Mouse (Mus musculus) mesoderm, embryonic 11.5 days (tissue): Measurements from ENCODE around the gene Srgap1.

Experiments
- DNase-seq: peaks from one replicate; pipeline ENCODE4 v3.0.0-alpha.2; 2012; ENCODE audit warnings: low read depth, low spot score

Gene Srgap1

DNA sequence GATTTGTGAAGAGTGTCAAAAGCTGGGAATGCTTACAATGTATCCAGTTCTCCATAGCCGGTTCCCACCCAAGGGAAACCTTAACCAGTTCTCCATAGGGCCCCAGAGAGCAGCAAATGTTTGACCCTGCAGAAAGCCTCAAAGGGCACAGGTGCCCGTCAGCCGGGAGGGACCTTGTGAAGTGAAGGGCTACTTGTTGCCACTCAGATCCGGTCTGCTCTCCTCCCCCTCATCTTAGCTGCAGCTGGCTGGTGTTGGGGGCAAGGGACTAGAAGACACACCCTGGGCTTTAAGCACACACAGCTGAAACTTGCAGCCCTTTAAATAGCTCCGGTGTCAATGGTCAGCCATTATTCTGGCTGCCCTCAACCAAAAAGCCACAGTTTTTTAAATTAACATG is 30.1 kb downstream of the Srgap1 start:
- DNase-seq: no peak

DNA sequence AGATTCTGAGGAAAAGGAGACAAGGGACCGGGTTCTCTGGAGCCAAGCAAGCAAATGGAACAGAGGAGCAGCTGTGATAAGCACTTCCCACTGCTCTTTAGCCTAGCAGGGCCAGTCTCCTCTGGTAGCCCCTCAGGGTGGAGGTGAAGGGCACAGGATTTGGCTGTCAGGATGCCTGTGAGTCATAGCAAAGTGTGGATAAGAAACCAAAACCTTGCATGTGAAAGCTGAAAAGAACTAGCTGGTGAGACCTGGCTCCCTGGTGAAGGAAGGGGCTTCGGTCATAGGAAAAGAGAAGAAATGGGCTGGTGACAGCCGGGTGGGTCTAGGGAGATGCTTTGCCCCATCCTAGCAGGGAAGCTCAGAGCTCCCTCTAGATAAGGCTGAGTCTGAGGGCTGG is 30.5 kb downstream of the Srgap1 start:
- no peak for DNase-seq

DNA sequence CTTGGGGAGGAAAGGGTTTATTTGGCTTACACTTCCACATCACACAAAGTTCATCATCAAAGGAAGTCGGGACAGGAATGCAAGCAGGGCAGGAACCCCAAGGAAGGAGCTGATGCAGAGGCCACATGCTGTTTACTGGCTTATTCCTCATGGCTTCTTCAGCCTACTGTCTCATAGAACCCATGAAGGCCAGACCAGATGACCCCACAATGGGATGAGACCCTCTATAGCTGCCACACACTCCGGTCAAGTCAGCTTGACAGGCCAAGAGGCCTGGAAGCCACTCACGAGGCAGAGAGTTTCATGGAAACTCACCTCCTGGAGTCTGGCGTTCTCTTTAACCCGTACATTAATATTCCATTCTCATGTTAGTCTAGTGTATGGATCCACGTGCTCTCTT is 34.8 kb downstream of the Srgap1 start:
- DNase-seq: no peak

DNA sequence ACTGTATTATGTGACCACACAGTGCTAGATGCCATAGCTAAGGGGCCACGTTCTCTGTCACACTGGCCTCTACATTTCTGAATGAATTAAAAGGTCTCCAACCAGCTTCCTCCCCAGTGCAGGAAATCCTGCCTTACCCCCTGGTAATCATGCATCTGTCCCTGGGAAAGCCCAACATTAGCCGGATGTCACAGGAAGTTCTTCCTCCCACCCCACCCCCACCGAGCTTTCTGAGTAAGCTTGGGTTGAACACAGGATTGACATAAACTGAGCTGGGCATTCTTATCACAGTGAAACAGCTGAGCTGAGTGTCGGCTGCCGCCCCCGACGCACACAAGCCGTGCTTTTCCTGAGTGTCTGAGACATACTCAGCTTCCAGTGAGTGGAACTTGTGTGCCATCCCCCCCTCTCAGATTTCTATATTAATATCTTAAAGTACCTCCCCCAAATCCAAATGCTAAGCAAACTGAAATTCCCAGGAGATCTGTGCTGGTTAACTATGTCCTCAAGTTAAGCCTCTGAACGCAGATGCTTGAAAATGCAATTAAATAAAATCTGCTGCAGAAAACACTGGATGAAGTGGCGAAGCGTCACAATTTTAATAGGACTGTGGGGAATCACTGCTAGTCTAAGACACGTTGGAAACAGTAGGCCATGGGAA is 38.3 kb downstream of the Srgap1 start:
- DNase-seq: peak; percentile 50

DNA sequence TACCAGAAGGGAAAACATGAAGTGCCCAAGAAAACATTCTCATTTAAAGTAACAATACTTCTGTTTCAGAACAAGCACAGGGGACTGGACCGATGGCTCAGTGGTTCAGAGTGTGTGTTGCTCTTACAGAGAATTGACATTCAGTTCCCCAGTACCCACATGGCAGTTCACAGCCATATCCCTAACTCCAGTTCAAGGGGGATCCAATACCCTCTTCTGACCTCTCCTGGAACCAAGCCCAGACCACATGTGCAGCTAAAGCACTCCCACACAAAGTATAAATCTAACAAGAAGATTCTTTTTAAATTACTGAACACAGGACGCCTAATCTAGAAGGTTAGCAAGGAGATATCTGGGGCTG is 38.8 kb downstream of the Srgap1 start:
- DNase-seq: no peak

DNA sequence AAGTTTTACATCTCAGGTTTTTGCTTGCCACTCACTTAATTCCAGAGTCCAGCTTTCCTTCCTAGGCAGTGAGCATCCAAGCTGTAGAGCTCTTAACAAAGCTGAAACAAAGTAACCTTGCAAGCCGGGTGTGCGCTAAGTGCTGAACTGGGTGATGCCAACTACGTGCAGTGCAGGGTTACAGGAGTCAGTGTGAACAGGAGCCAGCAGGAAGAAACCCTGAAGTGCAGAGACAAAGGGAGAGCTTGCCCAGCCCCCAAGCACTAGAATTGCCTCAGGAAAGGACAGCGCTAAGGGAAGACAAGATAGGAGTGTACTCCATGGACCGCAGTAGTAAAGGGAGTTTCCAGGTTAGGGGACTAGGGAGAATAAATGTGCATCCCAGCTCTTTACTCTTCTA is 40.5 kb downstream of the Srgap1 start:
- DNase-seq: no peak

DNA sequence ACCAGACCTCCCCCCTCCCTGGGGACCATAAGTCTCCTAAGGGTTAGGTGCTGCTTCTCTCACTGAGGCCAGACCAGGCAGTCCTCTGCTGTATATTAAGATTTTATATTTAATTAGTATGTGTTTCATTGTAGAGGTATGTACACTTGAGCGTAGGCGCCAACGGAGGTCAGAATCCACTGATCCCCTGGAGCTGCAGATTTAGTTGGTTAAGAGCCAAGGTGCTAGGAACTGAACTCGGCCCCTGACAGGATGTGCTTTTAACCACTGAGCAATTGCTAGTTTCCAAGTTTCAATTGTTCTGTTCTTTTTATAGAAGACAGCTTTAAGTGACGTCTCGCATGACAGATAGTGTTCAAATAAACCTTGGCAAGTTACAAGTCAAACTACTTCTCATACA is 41.0 kb downstream of the Srgap1 start:
- no peak for DNase-seq

DNA sequence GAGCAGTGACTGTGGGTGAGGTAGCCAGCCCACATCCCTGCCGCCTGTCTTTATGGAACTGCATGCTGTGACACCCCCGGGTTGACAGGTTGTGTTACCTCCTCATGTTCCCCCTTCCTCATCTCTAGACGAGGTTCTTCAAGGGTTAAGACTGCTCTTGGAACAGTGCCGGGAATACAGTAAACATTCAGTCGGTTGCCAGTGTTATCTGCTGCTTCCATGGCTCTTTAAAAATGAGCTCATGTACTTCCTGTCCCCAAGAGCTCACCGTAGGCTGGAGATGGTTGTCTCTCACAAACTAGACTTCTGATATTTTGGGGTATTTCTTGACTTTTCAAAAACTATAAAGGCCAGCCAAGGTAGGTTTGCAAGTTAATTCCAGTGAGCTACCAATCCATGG is 41.6 kb downstream of the Srgap1 start:
- no peak for DNase-seq

DNA sequence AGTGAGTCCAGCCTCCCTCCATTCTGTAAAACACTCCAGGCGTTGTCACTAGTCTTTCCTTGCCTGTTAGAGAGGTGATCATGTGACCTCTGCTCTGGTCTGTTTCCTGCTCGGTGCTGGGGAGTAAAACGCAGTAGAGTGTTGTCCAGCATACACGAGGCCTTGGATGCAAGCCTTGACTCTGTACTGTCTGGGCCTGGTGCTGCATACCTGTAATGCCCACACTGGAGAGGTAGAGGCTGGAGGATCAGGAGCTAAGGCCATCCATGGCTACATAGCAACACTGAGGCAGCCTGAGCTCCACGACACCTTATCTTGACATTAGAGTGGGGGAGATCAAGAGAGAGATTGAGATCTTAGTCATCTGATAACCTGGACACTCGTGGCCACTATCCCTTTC is 44.2 kb downstream of the Srgap1 start:
- DNase-seq: no peak

DNA sequence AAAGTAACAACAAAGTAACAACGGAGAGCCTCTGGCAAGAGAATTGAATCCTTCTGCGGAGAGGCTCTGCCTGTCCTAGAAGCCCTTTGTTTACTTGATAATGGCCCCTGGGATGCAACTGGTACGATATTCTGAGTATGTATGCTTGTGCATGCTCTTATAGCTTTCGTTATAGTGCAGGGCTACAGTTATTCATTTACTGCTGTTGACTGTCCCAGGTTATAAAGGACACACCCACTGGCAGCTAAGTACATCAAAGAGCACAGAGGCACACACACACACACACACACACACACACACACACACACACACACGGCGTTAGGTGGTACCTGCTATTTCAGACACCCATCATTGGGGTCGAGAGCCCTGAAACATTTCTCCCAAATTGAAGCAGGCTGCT is 48.3 kb downstream of the Srgap1 start:
- no peak for DNase-seq

DNA sequence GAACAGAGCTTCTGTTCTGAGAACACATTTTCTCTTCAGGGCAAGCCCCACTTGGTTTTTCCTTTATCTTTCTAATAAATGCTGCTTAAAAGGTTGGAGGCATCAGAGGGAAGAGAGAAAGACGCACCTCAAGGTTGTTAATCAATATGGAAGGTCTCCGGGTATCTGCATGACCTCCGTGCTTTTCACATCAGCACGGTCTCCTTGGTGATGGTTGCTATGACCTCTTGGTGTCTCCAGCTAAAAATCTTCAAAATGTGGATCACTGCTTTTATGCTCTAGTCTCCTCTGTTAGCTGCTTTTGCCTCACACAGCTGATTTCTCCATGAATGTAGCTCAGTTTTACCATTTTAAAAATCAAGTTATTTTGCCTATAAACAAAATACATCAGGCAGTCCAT is 50.6 kb downstream of the Srgap1 start:
- DNase-seq: peak; percentile 62

DNA sequence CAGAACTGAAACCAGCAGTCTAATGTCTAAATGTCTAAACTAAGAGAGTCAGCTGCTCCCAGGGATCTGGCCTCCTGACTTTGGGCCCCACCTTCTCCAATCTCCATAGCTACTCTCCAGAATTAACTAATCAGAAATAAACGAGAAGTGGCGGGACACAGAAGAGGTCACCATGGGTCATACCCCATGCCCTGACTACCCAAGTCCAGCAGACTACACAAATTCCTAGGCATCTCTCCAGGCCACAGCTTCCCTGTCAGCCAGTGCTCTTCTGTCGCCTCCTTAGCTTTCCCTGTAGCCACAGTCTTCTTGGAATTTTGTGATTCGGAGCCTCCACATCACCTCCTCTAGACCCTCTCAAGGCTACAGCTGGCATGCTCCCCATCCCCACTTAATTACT is 51.7 kb downstream of the Srgap1 start:
- peak; percentile 25 for DNase-seq

DNA sequence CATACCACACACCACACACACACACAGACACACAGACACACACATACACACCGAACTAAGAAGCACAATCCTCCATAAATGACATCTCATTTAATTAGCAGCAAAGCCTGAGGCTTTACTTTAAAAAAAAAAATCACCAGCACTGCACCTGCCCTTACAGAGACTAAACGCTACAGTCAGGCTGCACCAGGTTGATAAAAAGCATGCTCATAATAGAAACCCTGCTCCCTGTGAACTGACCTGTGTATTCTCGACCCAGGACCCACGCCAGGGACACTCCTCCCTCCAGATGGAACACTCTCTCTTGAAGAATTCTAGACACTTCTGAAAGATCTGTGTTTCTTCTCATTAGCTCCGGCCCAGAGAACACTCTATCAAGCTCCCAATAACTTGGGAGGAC is 52.5 kb downstream of the Srgap1 start:
- DNase-seq: no peak

DNA sequence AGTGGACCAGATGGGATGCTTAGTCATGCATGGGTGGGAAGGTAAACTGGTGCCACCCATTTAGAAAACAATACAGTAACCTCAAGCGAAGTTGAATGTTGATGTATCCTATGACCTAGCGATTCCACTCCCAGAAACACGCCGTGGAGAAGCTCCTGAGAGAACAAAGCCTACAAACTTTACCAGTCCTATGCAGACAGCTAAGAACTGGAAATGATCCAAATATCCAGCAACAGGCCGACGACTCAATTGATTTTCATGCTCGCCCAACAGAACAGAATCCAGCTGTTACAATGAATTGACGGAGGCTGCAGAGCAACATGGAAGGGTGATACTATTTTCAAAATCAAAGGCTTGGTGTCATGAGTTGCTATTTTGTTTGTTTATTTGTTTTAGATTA is 54.5 kb downstream of the Srgap1 start:
- no peak for DNase-seq

DNA sequence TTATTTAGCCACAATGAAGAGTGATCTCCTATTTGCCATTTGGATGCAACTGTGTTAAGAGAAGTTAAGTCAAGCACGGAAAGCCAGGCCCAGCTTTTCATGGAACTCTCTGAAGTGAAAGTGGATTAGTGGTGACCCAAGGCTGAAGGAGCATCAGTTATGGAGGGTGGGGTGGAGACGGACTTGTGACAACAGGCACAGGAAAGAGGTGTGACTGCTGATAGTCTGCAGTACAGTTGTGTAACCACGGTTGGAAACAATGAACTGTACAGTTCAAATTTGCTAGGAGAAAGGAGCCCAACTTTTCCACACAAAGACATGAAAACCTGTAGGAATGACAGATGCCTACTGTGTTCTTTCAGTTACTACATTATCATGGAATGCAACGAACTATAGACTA is 60.1 kb downstream of the Srgap1 start:
- no peak for DNase-seq

DNA sequence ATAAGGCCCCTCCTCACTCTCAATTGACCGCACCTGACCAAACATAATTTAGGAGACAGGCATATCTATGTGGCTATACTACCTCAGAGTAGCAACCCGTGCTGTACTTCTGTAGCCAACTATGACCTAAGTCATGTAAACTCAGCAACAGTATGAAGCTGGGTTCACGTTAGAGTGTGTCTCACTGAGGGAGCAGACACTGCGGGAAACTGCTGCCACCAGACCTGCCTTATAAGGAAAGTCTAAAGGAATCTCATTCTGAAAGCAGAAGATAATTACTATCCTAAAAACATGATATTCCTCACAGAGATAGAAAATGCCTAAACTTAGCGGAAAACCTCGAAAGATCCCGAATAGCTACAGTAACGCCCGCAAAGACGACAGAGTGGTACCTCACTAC is 62.2 kb downstream of the Srgap1 start:
- no peak for DNase-seq

DNA sequence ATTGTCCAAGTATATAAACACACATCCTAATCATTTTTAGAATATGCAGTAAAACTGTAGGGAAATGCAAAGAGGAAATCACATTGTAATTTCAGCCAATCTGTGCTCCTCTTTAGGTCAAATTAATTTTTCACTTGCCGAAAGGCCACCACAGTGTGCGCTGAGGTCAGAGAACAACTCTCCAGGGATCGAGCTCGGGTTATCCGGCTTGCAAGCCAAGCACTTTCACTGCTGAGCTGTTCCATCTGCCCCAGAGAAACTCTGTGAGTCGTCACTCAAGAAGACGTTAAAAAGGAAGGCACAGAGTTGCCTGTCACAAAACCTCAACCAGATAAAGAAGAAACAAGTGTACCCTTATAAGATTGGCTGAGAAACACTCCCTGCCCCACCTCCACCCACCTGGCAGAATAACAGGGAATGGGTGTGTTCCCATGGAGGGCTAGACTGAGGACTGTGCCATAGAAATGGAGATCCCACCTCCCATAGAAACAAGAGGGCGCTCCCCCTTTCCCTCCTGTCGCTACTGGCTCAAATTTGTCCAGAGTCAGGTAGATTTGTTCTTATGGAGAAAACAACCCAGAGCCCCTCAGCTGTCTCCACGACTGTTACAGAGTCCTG is 63.0 kb downstream of the Srgap1 start:
- no peak for DNase-seq

DNA sequence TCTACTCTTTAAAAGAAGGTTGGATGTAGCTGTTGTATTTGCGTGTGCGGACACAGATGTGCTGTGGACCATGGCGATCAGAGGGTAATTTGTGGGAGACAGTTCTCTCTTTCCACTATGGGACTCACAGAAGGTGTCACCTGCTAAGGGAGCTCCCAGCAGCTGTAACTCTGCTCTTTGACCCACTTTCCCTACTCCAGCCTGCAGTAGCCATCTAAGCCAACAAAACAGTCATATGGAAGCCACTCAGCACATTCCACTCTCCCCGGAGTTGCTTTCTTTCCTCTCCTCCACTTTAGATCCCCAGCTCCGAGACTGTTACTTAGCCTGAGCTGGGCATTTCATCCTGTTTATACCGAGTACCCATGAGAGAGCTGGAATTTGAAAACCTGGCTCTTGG is 71.8 kb downstream of the Srgap1 start:
- no peak for DNase-seq

DNA sequence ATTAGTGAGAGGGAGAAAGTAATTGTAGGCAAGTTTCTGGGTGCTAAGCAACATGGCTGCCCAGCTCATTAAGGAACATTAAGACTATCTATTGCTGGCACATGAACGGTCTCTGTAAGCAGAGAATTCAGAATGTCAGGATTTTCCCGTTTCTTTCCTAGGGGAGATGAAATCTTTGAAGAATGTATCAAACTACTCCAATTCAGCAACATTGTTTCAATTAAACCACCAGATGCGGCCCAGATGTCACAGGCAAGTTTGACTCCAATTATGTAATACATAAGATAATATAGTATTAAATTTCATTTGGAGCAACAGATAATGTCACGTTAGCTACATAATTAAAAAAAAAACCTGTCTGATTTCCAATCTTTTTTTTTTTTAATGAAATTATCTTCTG is 72.5 kb downstream of the Srgap1 start:
- DNase-seq: no peak

DNA sequence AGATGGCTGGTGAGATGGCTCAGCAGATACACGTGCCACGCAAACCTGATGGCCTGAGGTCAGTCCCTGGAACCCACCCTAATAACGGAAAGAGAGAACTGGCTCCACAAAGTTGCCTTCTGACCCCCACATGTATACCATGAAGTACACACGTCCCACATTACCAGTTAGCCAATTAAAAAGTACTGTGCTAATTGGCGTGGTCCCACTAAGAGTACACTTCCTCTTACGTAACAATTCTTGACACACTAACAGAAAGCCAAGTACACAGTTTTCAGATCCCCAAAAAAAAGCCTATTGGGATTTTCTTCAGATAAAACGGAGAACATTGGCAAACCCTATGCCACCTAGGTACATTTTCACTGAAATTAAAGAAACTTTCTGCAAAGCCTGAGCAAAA is 73.8 kb downstream of the Srgap1 start:
- DNase-seq: no peak

DNA sequence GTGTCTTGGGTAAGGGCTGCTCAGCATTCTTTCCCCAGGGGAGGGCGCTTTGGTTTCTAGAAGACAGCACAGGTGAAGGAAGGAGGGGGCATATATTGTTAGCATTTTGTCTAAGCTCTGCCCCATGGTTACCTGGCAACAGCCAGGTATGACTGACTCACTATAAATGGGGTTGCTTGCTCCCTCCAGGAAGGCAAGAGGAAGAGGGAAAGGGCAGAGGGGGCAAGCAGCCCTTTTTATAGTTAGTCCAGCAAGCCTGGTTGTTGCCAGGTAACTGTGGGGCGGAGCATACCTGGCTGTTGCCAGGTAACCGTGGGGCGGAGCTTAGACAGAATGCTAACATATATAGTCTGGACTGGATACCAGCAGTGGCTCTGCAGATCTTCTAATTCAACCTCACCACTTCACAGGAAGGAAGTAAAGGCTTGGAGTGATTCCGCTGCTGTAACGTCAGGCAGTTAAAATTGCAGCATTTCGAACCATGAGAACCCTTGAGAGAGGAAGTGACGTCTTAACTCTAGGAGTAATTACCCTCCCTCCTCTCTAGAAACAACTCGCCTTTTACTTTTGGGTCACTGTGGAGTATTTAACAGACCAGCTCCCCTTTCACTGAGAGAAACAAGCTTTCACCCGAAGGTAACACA is 74.7 kb downstream of the Srgap1 start:
- no peak for DNase-seq

DNA sequence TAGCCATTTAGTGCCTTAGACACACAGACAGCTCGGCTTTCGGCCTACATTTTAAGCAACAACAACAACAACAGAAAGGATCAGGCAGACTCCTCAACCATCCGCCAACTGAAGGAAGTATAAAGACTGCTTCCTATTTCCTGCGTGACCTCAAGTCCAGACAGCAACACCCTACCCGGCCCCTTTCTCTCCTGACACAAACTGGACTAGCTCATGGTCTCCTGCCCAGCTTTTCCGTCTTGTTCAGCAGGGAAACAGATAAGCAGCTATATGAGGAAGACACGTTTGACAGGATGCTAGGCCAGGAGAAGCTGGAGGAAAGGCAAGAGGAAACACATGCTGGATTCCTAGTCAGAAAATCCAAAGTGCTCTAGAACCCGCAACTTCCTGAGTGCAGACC is 75.5 kb downstream of the Srgap1 start:
- no peak for DNase-seq

DNA sequence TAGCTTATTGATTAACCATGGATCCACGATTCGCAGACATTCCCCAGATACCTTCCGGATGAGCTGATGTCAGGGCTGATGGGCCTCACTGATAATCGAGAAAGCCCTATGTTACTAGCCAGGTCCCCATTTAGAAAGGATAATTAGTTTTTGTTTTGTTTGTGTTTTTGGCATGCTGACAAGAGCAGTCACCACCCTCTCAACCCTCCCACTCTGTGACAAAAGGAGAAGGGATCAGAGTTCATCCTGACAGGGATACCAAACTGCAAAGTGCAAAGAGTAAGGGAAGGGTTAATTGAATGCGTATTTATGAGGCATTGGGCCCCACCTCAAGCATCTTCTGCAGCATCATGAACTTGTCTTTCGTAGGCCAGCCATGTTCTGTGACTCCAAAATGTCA is 76.2 kb downstream of the Srgap1 start:
- no peak for DNase-seq

DNA sequence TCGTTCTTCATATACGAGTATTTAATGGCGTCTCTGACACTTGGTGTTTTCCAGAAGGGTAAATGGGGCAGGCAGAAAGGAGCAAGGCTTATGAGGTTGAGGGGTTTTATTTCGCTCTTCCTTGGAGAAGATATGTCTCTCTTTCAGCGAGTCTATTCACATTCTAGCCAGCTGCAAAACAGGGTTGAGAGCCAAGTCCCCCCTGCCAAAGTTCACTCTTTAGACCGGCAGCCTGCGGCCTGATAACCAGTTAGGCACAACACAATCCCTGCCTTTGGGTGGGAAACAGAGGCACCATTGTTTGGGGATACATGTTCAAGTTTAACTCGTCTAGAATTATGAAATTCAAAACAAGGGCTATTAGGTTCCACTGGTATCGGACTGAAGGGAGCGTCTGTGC is 83.0 kb downstream of the Srgap1 start:
- DNase-seq: no peak
